22 mouse cellular contexts compared by ENCODE assay signal in genomic region chr11:96795491-96795890, GRCm38 (mm10).
"Had no signal": no experiment of that assay in that cellular context is flagged by ENCODE, and none has a peak within 500 bp of the region (broad histone marks: within the 10 kb centered on the region; RNA-seq: fewer than 3 reads in every experiment).

No protein-coding gene starts in this region.

- H3K9ac ChIP-seq: limb, embryonic 13.5 days; liver, embryonic 13.5 days; midbrain, embryonic 15.5 days; neural tube, embryonic 12.5 days; neural tube, embryonic 15.5 days; stomach, embryonic 15.5 days had no signal

- H3K4me2 ChIP-seq: limb, embryonic 13.5 days; liver, embryonic 13.5 days; midbrain, embryonic 11.5 days; midbrain, embryonic 15.5 days; neural tube, embryonic 12.5 days; neural tube, embryonic 15.5 days; stomach, embryonic 15.5 days had no signal

- H3K9me3 ChIP-seq: limb, embryonic 10.5 days; limb, embryonic 13.5 days; liver, embryonic 13.5 days; midbrain, embryonic 15.5 days; neural tube, embryonic 12.5 days; neural tube, embryonic 15.5 days; stomach, embryonic 15.5 days had no signal

- H3K27me3 ChIP-seq: limb, embryonic 13.5 days; liver, embryonic 13.5 days; midbrain, embryonic 15.5 days; neural tube, embryonic 12.5 days; neural tube, embryonic 15.5 days; stomach, embryonic 15.5 days had no signal

- H3K27ac ChIP-seq: layer of hippocampus, adult 2 months; limb, embryonic 10.5 days; limb, embryonic 13.5 days; liver, embryonic 13.5 days; midbrain, embryonic 15.5 days; neural tube, embryonic 12.5 days; neural tube, embryonic 15.5 days; stomach, embryonic 15.5 days had no signal

- H3K4me3 ChIP-seq: layer of hippocampus, adult 2 months; limb, embryonic 10.5 days; limb, embryonic 13.5 days; liver, embryonic 13.5 days; midbrain, embryonic 15.5 days; neural tube, embryonic 12.5 days; neural tube, embryonic 15.5 days; stomach, embryonic 15.5 days had no signal

- ATAC-seq: midbrain, embryonic 15.5 days had no signal

- DNase-seq: kidney, adult 9 months; kidney, postnatal 14 days; layer of hippocampus, adult 9-11 months; liver; liver, embryonic 13.5 days; lung, adult 2 months; lung, postnatal 14 days; lung, postnatal 4 days; right cerebral cortex, adult 18-20 months; right cerebral cortex, postnatal 14 days; right cerebral cortex, postnatal 4 days; spleen, adult 18-20 months; thymus, adult 18-20 months; thymus, postnatal 36 days had no signal

- H3K36me3 ChIP-seq: midbrain, embryonic 15.5 days had no signal
